Mouse (Mus musculus) liver, adult 2 months (tissue): ENCODE measurements around the gene Sulf2.

Experiments
- CTCF ChIP-seq: fragments of 200-500 bp; IDR thresholded peaks from 2 replicates; pipeline ENCODE4 v1.5.1; 2011; ENCODE audit warnings: low read depth, low read length, control low read depth
- POLR2A ChIP-seq: fragments of 200-500 bp; IDR thresholded peaks from 2 replicates; pipeline ENCODE4 v1.6.1; 2011; ENCODE audit warnings: low read length, control low read depth; ENCODE audit not compliant: insufficient read depth; ENCODE audit errors: extremely low read depth

GRCm38 (mm10) chr2:166119992-166120391 lies 35.5 kb downstream of the Sulf2 start:
- no peak for TF ChIP-seq POLR2A
- TF ChIP-seq CTCF, result no peak
